Mouse (Mus musculus): Measurements from ENCODE around the gene Nt5e.
"Not testable (repeated sequence)": the region's sequence is repeated elsewhere in the genome, so short reads cannot be mapped to it uniquely, and the experiment has no call there.

Nt5e gene

DNA sequence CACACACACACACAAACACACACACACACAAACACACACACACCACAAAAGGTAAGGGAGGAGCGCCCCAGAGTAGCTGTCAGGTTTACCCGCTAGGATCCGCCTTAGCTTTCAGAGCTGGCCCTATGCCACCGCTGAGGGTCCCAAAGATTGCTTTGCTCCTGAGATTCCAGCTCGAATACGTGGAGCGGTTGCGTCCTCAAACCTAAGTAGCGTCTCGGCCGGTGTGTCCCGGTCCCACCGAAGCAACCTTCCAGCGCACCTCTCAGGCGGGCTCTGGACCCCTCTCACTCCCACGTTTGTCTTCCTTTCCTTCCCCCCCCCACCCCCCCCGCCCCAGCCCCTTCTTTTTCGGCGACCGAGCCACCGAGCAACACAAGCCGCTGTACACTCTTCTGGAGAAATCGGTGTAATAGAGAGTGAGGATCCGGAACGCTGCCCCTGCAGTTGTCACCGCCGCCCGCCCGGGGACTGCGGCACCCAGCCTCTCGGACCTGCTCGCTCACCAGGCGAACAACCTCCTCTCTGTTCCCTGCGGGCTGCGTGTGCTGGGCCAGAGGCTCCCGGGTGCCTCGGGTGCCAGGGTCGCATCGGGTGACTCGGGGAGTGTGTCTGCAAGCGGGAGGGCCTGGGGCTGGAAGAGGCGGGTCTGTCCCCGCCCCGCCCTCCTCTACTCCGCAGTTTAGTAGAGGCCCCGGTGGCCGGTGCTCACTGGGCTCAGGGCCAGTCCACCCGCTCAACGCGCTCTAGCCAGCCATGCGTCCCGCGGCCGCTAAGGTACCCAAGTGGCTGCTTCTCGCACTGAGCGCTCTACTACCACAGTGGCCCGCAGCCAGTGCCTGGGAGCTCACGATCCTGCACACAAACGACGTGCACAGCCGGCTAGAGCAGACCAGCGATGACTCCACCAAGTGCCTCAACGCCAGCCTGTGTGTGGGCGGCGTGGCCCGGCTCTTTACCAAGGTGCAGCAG lies at the start of gene Nt5e:
Gene Nt5e, plus strand, starts transcription at position 268 of the 972 bp plus-strand sequence.
- DNase-seq = peak; percentile 86

DNA sequence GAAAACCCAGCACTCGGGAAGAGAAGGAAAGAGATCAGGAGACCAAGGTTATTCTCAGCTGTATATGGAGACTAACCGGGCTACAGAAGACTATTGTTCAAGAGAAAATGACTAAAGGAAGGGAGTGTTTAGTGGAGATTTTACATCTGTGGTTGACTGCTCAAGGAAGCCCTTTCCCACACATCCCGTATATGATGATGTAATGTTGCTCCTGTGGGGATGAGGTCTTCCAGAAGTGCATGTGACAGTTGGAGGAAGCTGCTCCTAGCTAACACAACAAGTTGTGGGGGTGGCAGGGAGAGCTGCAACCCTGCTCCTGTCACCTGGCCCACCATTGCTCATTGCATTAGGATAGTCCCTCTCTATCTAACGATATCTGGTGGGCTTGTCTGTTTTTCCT lies 49.4 kb upstream of the Nt5e start:
- DNase-seq = no peak

DNA sequence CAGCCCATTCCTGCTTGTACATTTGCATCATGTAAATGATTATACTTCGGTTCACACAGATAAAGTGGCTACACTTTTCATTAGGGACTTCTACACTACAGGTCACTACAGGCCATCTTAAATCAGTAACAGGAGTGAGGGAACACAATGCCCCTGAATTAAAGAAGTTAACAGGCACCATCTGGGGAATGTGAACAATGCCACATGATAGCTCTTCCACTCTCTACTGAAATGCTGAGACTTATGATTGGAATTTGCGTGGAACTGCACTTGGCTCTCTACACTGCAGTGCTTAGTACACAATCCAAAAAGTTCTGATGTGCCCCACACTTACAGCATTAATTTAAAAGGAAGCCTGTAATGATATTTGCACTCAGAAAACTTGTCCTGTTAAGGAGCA lies 47.3 kb upstream of the Nt5e start:
- DNase-seq = no peak

DNA sequence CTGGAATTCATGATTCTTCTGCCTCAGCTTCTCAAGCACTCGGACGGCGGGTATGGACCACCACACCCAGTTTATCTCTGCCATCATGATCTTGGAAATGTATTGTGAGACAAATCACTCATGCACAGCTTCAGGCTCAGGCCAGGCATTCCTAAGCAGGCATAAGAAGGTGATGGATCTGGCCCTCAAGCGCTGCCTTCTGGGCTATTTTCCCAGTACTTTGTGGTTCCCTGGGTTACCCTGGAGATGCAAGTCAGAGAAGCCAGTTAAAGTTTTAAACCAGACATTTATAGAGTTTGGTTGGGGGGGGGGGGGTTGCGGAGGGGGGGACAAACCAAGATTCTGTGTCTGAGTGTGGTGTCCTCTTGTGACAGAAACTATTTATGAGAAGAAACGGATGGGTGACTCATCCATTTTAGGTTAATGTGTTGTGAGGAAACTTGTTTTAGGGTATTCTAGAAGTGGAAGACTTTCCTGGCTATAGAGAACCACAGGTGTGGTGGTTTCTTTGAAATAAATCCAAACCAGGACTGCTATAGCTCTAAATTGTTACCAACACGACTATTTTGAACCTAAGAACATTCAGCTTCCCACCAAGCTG lies 37.3 kb upstream of the Nt5e start:
- no peak for DNase-seq

DNA sequence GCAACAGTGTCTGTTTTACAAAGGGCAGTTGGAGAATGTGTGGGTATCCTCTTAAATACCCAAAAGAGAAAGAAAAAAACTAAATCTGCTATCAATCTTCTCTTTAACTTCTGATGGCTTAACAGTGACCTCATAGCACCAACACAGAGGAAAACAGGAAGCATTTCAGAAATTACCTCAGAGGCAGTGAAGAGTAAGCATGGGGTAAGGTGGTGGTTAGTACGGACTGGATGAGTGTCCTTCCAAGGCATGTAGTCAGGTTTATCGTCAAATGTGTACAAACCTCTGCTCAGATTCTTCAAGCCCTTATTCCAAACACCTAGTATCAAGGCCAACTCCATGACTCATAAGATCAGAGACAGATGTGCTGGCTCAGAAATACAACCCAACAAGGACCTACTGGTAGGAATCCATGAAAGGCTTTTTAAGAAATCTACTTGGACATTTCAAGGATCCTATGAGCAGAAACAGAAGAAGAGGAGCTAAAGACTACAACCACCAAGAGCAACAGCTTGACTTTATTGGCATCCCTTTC lies 34.1 kb upstream of the Nt5e start:
- DNase-seq = no peak

DNA sequence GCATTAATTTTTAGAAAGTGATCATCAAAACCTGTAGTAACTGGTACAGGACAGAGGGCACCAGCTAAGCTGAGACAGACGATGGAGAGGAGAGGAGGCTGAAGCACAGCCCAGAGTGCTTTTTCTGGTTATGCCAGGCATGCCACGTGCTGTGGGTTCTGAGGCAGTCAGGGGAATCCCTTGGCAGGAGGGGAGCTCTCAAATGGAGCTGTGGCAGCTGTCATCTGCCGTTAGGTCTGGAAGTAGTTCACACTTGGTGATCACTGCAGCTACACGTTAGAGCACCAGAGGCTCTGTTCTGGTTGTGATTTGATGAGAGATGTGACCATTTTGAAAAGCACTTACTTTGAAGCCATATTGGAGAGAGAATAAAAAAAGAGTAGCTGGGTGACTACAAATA lies 31.2 kb upstream of the Nt5e start:
- no peak for DNase-seq

DNA sequence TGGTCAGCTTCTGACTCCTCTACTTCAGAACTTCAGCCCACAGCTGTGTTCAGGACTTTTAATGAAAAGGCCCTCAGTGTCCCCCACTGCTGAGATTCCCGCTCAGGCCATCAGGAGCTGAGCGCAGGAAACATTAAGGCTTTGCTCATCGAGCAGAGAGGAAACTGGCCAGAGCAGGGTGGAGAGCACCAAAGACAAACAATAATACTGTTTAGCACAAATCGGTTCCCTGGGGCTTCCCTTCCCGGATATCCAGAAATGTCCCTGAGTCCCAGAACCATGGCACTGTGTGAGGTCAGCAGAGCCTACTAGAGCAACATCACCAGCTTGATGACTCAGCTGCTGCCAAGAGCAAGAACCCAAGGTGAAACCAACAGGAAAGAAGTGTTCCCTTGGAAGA lies 30.7 kb upstream of the Nt5e start:
- no peak for DNase-seq

DNA sequence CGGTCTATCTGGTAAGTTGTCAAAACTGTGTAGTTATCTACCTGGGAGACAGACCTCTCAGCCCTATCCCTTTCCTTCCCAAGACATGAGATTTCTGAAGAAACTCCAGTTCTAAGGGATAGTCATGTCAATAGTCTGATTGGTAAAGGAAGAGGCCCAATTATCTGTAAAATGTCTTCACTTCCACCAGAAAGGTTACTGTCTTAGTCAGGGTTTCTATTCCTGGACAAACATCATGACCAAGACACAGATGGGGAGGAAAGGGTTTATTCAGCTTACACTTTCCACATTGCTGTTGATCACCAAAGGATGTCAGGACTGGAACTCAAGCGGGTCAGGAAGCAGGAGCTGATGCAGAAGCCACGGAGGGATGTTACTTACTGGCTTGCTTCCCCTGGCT lies 29.8 kb upstream of the Nt5e start:
- DNase-seq = not testable (repeated sequence)

DNA sequence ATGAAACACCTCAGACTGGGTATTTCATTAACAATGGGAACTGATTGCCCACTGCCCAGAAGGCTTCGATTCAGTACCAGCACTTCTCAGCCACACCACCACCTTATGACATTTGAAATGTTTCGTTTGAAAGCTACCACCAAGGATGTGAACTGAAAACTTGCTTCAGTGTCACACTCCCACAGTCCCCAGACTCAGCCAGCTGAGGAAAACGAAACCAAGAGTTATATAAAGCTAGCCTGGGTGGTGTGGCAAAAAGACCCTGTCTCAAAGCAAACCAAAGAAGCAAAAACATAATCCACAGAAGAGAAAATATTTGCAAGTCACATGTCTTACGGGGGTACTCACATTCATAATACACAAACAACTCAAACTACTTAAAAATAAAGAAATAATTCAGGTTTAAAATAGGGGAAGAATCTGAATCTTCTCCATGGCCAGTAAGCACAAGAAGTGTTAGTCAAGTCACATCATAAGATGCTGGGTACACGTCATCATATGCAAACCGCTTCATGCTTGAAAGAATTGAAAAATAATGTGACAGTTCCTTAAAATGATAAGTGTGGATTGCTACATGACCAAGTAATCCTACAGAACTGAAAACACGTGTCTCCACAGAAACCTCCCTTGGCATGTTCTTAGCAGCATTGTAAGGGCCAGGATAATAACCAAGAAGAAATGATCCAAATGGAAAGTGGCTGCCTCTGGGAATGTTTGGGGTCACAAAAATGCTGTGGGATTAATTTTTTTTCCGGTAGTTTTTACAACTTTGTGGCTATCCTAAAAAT lies 28.9 kb upstream of the Nt5e start:
- DNase-seq = no peak

DNA sequence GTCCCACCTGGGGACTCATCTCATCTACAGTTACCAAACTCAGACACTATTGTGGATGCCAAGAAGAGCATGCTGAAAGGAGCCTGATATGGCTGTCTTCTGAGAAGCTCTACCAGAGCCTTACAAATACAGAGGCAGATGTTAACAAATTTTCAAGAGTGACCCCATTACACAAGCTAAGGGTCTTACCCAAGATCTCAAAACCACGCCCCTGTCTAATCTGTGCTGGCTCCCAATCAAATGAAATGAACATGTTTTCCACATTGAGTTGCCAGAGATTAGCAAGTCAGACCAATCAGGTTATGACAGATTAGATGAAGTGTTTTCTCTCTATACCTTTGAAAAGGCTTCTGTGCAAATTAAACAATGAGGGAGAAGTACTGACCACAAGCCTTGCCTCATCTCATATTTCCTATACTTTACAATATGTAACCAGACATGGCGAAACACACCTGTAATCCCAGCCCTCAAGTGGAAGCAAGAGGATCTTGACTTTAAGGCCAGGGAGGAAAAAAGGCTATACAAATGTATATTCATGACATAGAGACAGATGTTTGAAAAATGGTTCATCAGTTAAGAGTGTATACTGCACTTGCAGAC lies 19.9 kb upstream of the Nt5e start:
- DNase-seq = no peak

DNA sequence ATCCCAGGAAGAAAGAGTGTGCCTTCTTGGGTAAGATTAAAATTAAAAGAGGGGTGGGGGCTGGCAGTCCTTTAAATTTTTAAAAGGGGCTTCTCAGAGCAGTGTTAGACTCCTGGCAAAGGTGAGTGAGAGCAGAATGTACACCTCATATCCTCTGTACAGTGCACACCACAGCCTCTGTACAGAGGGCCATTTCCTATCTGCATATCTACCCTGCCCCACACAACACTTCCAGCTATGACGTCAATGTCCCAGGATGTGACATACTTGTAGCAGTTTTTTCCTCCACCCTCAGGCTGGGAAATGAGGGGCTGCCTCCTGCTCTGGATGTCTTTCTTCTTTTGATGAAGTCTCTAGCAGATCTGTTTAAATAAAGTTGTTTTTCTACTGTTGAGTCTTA lies 17.9 kb upstream of the Nt5e start:
- no peak for DNase-seq

DNA sequence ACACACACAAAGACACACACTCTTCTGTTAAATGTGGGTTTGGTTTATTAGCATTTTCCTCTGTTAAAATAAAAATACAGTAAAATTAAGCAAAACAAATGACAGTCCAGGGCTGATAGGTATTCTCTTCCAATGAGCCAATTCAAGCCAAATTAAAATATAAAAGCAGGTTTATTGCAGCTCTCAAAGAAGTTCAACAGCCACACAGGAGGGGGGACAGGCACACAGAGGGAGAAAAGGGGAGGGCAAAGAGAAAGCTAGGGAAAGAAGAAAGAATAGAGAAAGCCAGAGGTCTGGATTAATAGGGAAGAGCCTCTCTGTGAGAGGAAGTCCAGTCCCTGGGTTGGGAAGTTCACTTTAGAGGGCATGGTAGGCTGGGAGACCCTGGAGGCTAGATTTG lies 7.8 kb upstream of the Nt5e start:
- DNase-seq = no peak

DNA sequence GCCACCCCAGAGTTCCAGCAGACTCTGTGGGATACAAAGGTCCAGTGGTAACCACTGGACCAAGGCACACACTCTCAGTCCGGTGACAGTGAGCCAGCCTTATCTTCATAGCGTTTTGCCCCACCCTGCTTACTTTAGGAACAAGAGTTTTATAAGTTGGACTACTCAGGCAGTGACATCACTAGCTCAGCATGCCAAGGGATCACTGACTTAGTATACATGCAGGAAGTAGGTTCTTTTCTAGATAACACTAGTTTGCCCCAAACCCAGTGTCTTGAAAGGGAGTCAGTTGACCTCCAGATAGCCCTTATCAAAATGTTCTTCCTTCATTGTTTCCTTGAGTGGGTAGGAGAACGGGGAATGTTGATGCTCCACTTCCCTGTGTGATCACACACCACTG lies 2.4 kb upstream of the Nt5e start:
- no peak for DNase-seq

DNA sequence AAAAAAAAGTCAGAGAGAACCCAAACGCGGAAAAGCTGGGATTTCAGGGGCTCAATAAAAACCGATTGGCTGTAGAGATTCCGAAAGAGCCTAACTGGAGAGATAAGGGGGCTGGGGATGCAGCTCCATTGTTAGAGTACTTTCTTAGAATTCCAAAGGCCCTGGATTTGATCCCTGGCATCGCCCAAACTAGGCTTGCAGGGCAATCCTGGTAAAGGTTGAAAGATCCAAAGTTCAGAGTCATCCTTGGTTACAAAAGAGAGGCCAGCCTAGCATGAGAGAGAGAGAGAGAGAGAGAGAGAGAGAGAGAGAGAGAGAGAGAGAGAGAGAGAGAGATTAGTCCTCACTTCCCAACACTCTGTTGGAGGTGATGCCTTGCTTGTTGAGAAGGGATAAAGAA lies 1.7 kb downstream of the Nt5e start:
- no peak for DNase-seq

DNA sequence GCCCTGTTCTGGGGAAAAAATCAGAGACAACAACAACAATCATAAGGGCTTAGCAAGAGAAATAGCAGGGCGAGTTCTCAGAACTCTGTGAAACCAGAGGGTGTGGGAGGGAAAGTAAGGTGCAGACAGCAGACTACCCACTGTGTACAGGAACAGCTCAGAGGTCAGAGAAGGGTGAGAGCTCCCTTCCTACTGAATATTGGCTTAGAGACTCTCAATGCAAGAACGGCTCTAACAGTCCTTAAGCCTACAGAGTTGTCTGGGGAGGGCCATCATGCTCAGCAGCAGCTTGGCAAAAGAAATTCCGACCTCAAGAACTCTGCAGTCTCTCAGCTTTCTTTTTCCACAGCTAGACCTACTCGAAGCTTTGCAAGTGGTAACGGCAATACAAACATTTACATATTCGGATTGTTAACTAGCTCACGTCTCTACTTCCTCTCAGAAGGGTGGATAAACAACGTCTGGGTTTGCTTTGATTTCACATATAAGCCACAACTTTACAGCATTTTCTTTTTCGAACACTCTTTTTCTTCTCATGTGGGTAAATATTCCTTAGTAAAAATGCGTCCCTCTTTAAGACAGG lies 2.3 kb downstream of the Nt5e start:
- no peak for DNase-seq

DNA sequence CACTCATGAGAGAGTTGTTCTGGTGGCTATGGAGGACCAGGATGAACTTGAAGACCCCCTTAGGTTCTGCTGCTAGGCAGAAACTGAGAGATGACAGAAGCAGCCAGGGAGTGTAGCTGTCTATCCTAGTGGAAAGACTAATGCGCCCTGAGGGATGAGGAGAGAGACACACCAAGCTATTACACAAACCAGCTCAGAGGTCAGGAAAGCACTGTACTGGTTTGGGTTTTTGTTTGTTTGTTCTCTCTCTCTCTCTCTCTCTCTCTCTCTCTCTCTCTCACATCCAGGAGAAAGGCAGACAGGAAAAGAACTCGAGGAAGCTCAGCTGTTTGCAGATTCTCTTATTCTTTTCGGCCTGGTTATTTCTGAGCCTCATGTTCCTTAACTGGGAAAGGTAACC lies 3.3 kb downstream of the Nt5e start:
- DNase-seq = no peak

DNA sequence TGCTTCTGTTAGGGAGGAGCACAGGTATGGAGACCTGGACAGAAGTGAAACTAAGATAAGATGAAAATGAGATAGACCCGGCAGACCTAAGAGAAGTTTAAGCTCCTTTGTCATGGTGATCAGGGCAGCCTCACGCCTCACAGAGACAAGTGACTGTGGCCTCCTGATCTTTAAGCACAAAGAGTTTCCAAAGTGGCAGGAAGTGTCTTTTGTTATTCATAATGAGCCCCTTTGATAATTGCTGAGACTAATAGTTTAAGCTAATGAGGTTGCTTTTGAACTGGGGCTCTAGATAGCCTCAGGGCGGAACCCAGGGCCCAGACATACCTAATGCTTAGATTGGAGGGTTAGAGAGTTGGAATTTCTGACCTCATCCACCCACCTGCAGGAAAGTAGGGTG lies 5.5 kb downstream of the Nt5e start:
- DNase-seq = peak; percentile 8

DNA sequence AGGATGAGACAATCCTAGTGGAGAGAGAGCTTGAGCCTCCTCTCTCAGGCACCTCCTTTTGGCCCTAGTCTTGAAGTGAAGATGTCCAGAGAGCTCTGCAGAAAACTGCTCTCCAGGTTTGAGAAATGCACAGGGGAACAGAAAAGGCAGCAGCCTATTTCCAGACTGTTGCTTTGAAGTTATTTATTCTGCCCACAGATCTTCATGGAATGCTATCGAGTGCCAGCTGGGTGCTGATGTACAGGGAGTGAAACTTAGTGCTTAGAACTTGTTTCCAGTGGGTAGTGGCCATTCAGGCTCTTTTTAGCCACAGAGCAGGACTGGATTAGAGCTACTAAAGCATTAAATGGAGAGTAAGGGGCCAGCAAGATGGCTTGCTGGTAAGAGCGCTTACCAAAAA lies 8.8 kb downstream of the Nt5e start:
- no peak for DNase-seq

DNA sequence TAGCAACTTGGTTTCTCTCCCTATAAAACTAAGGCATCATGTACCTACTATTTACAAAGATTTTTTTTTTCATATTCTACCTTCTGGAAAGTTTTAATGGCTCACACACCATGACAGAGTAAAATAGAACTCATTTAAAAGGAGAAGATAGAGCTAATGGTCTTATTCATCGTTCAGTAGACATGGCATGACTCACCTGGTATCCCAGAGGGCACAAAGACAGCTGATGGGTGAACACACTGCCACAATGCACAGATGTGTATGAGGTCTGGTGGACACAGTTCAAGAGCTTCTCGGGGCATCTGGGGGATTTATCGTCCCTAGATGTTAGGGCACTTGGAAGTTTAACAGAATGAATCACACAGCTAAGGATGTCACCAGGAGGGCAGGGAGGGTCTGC lies 13.8 kb downstream of the Nt5e start:
- DNase-seq = no peak

DNA sequence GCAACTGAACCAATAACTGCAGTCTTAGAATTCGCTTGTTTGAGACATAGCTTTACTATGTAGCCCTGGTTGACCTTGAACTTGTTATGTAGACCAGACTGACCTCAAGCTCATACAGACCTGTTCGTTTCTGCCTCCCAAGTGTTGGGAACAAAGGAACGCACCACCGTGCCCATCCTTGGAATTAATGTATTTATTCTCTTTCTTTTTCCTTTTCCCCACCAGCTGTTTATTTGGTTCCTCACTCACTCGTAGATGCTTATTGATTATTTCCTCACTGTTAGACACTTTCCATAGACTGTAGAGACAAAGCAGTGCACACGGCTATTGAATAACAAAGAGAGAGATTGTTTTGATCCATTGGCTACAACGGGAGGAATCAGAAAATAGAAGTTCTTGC lies 15.2 kb downstream of the Nt5e start:
- no peak for DNase-seq

DNA sequence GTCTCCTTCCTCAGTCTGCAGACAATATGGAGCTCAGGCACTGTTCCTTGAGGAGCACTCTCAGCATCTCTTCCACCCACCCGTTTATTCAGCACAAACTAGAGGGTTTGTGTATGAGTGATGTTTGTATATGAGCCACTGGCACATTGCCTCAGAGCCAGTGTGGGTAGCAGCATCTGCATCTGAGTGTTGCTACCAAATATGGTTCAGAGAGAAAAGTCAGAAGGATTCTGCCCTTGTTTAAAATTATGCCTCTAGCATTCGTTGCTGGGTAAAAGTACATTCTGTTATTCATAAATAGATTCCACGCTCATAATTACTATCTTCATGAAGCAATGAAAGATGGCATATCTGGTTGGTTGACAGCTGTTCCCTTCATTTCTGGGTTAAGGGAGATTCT lies 15.7 kb downstream of the Nt5e start:
- DNase-seq = no peak

DNA sequence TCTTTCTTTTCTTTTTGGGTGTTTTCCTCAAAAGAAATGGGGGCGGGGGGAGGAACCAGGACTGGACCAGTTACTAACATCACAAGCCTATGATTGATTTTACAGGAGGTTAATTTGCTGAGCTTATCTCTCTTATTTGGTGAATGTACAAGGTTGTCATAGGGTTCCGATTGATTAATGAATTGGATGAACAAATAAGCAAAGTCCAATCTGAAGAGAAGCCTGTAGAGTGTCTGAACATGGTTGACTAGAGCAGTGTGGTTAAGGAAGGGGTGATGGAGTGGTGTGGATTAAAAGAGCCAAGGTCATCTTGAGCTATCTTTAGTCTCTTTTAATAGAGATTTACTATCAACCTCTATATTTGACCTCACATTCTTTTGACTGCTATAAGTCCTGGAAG lies 17.4 kb downstream of the Nt5e start:
- DNase-seq = no peak

DNA sequence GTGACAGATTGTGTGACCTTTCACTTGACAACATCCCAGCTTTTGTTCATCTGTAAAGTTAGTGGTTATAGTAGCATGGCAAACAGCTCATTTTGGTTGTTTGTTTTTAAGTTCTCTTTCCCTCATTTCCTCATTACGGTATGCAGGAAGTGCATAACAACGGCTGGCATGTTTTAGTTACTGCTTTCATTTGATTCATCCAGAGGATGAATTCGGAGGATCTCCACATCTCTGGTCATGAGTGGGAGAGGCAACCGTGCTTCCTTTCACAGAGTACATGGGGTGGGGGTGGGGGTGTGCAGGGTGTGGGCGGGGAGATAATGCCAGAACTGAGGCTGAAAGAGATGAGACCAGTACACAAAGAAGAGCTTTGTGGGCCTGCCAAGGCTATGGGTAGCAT lies 19.9 kb downstream of the Nt5e start:
- no peak for DNase-seq
